Mouse (Mus musculus): ENCODE data around the gene Sec63. TPM values are rescaled to one million over a fixed set of nuclear protein-coding genes. Genes with fewer than 3 reads are reported as not detected.

Gene Sec63
- total and polyA plus RNA-seq, 2 experiments from 2014 or later = 11.5 to 16.9 TPM

DNA sequence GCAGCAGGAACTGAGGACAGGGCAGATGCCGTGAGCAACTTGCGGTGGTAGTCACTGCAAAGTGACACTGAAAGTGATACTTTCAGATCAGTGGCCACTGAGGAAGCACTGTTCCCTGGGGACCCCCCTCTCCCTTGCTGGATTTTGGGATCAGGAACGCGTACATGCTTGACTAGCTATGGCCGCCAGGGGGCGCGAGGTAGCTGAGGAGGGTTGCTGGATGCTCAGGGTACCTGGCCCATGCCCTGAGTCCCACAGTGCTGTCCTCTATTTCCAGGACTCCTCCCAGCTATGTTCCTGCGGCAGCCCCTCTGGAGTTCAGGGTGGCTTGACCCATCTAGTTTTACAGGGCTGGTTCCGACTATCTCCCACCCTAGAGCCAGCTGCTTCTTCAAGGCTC is 81.1 kb downstream of the Sec63 start:
- Histone ChIP-seq H3K36me3 (ENCODE audit: insufficient read depth, low read length) (no peaks in the 10 kb centered on the region), H3K4me1 (ENCODE audit: insufficient read depth, low read length) (no peaks in the 10 kb centered on the region), H3K9ac (replicated peaks; ENCODE audit: low read length, poor library complexity, severe bottlenecking) (no peak overlapping the region), H3K27ac (ENCODE audit: low read depth, low read length) (no peak overlapping the region), H3K4me2 (ENCODE audit: low read depth, low read length, poor library complexity, severe bottlenecking) (no peak overlapping the region), H3K27me3 (ENCODE audit: insufficient read depth, low read length) (no peaks in the 10 kb centered on the region), H3K4me3 (ENCODE audit: low read depth, low read length) (no peak overlapping the region), H3K9me3 (ENCODE audit: low read length) (no peaks in the 10 kb centered on the region)
- peak; percentile 79 for TF ChIP-seq CTCF (IDR thresholded peaks at IDR 0.05)
- WGBS = 28% methylated on average over 5 of the region's 9 CpGs
- DNase-seq (ENCODE audit: low spot score) (peak; percentile 63), ATAC-seq (ENCODE audit: low FRiP score) (peak; percentile 29; the same call in 1 of the 2 replicates)

DNA sequence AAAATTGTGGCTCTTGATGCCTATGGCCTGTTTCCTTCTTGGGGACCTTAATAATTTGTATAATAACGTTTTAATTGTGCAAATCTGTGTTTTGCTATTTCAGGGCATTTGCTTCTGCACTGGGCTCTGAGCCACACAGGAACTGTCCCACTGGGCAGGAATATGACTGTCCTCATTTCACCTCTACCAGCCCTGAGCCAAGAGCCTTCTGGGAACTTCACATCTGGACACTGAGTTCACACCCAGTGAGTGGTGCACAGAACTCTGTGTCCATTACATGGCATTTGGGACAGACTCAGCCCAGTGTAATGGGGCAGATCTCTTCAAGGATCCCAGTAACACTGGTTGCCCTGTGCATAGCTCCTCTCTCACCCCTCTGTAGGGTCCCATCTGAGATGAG is 82.1 kb downstream of the Sec63 start:
- Histone ChIP-seq H3K4me1 (ENCODE audit: insufficient read depth, low read length) (no peaks in the 10 kb centered on the region), H3K9ac (replicated peaks; ENCODE audit: low read length, poor library complexity, severe bottlenecking) (no peak overlapping the region), H3K27me3 (ENCODE audit: insufficient read depth, low read length) (no peaks in the 10 kb centered on the region), H3K9me3 (ENCODE audit: low read length) (no peaks in the 10 kb centered on the region), H3K27ac (ENCODE audit: low read depth, low read length) (no peak overlapping the region), H3K4me3 (ENCODE audit: low read depth, low read length) (no peak overlapping the region), H3K36me3 (ENCODE audit: insufficient read depth, low read length) (no peaks in the 10 kb centered on the region), H3K4me2 (ENCODE audit: low read depth, low read length, poor library complexity, severe bottlenecking) (no peak overlapping the region)
- no peak for TF ChIP-seq CTCF (IDR thresholded peaks at IDR 0.05)
- 79% methylated on average over 1 of the region's 1 CpGs for WGBS
- DNase-seq (ENCODE audit: low spot score) = no peak
- ATAC-seq (ENCODE audit: low FRiP score) = no peak

DNA sequence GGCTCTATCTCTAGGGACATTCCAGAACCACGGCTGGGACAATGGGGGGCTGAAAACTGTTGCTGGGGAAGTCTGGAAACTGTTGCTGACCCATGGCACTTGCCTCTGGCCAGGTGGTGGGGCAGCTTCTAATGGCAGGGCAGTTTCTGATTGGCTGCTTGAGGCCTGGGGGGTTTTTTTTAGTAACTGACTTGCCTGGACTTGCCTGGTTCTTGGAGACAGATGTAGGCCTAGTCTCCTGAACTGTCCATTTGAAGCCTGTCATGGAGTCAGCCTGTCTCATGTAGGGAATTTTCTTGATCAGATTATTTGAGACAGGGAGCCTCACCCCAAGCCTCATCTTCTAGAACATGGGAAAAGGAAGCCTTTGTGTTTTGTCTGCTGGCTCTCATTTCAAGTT is 84.2 kb downstream of the Sec63 start:
- Histone ChIP-seq H3K4me3 (ENCODE audit: low read depth, low read length) (no peak overlapping the region), H3K9ac (replicated peaks; ENCODE audit: low read length, poor library complexity, severe bottlenecking) (no peak overlapping the region), H3K4me2 (ENCODE audit: low read depth, low read length, poor library complexity, severe bottlenecking) (no peak overlapping the region), H3K9me3 (ENCODE audit: low read length) (no peaks in the 10 kb centered on the region), H3K36me3 (ENCODE audit: insufficient read depth, low read length) (no peaks in the 10 kb centered on the region), H3K4me1 (ENCODE audit: insufficient read depth, low read length) (no peaks in the 10 kb centered on the region), H3K27ac (ENCODE audit: low read depth, low read length) (no peak overlapping the region), H3K27me3 (ENCODE audit: insufficient read depth, low read length) (no peaks in the 10 kb centered on the region)
- no peak for TF ChIP-seq CTCF (IDR thresholded peaks at IDR 0.05)
- ATAC-seq (ENCODE audit: low FRiP score) (no peak), DNase-seq (ENCODE audit: low spot score) (no peak)
- 63% methylated on average over 1 of the region's 1 CpGs for WGBS

DNA sequence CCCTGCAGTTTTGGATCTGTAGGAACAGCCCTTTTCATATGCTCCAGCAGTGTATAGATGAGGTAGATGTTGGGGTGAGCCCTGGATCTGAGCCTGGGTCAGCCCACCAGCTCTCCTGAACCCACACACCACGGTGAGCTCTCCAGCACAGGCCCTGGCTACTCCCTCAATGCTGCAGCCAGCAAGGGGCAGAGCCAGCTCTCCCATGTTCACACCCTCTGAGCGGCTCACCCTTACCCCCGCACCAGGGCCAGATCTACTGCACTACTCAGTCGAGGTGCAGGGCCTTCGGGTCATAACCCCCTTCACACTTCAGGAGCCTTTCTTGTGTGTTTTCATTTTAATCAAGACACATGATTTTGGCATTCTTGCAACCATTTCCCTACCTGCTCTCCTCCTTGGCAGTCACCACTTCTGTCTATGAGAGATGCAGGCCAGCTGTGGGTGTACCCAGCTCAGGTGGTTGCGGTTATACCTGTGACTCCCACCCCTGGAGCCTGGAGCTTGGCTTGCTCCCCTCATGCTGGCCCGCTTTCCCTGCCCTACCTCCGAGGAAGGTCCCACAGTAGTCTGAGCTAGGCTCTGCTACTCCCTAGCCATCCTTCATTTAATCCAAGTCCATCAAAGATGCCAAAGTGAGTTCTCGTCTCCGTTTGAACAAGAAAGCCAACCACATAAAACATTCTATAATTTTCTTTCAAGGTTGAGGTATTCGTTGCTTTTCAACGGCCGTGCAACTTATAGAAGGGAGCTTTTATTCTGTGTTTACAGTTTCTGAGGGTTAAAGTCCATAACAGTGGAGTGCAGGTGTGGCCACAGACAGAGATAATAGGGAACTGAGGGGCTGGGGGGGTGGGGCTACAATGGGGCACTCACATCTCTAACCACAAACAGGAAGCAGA is 87.1 kb downstream of the Sec63 start:
- TF ChIP-seq CTCF (IDR thresholded peaks at IDR 0.05) = no peak
- H3K9me3 ChIP-seq (ENCODE audit: low read length) = no peaks in the 10 kb centered on the region
- H3K27ac ChIP-seq (ENCODE audit: low read depth, low read length) = no peak overlapping the region
- no peak overlapping the region for H3K4me3 ChIP-seq (ENCODE audit: low read depth, low read length)
- no peaks in the 10 kb centered on the region for H3K4me1 ChIP-seq (ENCODE audit: insufficient read depth, low read length)
- no peak overlapping the region for H3K4me2 ChIP-seq (ENCODE audit: low read depth, low read length, poor library complexity, severe bottlenecking)
- no peak for ATAC-seq (ENCODE audit: low FRiP score)
- H3K9ac ChIP-seq (replicated peaks; ENCODE audit: low read length, poor library complexity, severe bottlenecking) = no peak overlapping the region
- 92% methylated on average over 13 of the region's 13 CpGs for WGBS
- no peaks in the 10 kb centered on the region for H3K27me3 ChIP-seq (ENCODE audit: insufficient read depth, low read length)
- no peaks in the 10 kb centered on the region for H3K36me3 ChIP-seq (ENCODE audit: insufficient read depth, low read length)
- DNase-seq (ENCODE audit: low spot score) = no peak

DNA sequence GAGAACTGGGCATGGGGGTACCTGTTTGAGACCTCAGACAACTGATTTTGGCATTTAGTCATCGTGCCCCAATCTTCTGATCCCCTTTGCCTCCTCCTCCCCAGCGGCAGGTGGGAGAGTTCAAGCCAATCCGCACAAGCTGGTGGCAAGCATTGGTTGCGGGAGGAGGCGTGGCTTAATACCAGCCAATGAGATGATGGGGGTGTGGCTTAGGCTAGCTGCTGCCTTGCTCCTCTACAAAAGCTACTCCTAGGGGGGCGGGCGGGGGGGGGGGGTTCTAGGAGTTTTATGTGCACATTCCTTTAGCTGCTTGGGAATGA is 87.7 kb downstream of the Sec63 start:
- Histone ChIP-seq H3K4me1 (ENCODE audit: insufficient read depth, low read length) (no peaks in the 10 kb centered on the region), H3K27ac (ENCODE audit: low read depth, low read length) (no peak overlapping the region), H3K4me3 (ENCODE audit: low read depth, low read length) (no peak overlapping the region), H3K9me3 (ENCODE audit: low read length) (no peaks in the 10 kb centered on the region), H3K27me3 (ENCODE audit: insufficient read depth, low read length) (no peaks in the 10 kb centered on the region), H3K36me3 (ENCODE audit: insufficient read depth, low read length) (no peaks in the 10 kb centered on the region), H3K9ac (replicated peaks; ENCODE audit: low read length, poor library complexity, severe bottlenecking) (no peak overlapping the region), H3K4me2 (ENCODE audit: low read depth, low read length, poor library complexity, severe bottlenecking) (no peak overlapping the region)
- ATAC-seq (ENCODE audit: low FRiP score) (no peak), DNase-seq (ENCODE audit: low spot score) (no peak)
- TF ChIP-seq CTCF (IDR thresholded peaks at IDR 0.05) = no peak
- WGBS = 91% methylated on average over 7 of the region's 7 CpGs

DNA sequence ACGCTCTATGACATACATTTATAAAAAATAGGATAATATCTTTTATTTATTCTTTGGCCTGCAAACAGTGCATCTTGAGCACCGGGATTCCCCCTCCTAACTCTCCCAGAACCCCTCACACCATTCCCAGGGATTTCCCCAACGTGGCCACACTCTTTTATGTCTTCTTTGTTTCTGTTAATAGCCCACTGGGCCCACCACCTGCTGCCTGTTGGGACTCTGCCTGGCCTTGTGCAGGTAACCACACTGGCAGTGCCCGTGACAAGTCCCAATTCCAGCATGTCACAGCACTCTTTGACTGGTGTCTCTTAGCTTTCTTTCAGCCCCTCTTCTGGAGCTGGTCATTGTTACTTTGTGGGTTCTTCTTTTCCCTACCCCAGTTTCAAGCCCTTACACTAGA is 93.5 kb downstream of the Sec63 start:
- H3K27me3 ChIP-seq (ENCODE audit: insufficient read depth, low read length) = no peaks in the 10 kb centered on the region
- no peak overlapping the region for H3K9ac ChIP-seq (replicated peaks; ENCODE audit: low read length, poor library complexity, severe bottlenecking)
- no peaks in the 10 kb centered on the region for H3K9me3 ChIP-seq (ENCODE audit: low read length)
- no peak overlapping the region for H3K4me3 ChIP-seq (ENCODE audit: low read depth, low read length)
- WGBS = 61% methylated on average over 4 of the region's 4 CpGs
- H3K4me1 ChIP-seq (ENCODE audit: insufficient read depth, low read length) = 0 out of 2 replicates have a peak, but pooled peaks cover 3% of the 10 kb centered on the region
- ATAC-seq (ENCODE audit: low FRiP score) = no peak
- TF ChIP-seq CTCF (IDR thresholded peaks at IDR 0.05) = no peak
- H3K4me2 ChIP-seq (ENCODE audit: low read depth, low read length, poor library complexity, severe bottlenecking) = no peak overlapping the region
- no peaks in the 10 kb centered on the region for H3K36me3 ChIP-seq (ENCODE audit: insufficient read depth, low read length)
- H3K27ac ChIP-seq (ENCODE audit: low read depth, low read length) = no peak overlapping the region
- DNase-seq (ENCODE audit: low spot score) = no peak
